Mouse (Mus musculus) forelimb bud, embryonic 11.5 days (tissue): ENCODE data around the gene Zfand6.
A peak's percentile ranks its signal among the peaks of the same experiment; 100 is the strongest.

Experiments used
- DNase-seq: peaks from one replicate; pipeline ENCODE4 v3.0.0-alpha.2; 2012; ENCODE audit warnings: low read depth, low spot score

Gene Zfand6

GRCm38 (mm10) chr7:84651303-84651986 lies 38.3 kb downstream of the Zfand6 start:
- no peak for DNase-seq

DNA sequence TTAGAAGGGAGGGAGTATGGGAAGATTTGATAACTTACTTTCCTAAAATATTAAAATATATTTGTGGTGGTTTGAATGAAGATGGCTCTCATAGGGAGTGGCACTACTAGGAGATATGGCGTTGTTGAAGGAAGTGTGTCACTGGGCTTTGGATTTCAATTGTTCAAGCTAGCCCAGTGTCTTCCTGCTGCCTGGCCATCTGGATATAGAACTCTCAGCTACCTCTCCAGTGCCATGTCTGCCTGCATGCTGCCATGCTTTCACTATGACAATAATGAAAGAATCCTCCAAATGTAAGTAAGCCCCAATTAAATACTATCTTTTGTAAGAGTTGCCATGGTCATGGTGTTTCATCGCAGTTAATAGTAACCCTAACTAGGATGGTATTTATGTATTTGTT lies 40.7 kb downstream of the Zfand6 start:
- no peak for DNase-seq

DNA sequence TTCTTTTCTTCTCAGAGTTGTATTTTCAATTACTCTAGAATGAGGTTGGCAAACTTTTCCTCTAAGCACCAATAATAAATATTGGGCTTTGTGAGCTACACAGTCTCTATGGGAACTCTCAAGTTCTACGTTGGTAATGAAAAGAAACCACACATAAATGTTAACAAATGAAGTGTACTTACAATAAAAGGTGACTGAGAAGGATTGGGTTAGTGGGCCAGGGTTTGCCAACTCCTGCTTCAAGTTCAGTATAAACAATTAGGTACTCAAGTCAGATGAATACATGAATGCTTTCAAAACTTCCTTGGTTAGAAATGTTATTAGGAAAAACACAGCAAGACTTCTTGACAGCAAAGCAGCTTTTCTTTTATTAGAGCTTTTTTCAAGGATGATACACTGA lies 43.5 kb downstream of the Zfand6 start:
- no peak for DNase-seq

DNA sequence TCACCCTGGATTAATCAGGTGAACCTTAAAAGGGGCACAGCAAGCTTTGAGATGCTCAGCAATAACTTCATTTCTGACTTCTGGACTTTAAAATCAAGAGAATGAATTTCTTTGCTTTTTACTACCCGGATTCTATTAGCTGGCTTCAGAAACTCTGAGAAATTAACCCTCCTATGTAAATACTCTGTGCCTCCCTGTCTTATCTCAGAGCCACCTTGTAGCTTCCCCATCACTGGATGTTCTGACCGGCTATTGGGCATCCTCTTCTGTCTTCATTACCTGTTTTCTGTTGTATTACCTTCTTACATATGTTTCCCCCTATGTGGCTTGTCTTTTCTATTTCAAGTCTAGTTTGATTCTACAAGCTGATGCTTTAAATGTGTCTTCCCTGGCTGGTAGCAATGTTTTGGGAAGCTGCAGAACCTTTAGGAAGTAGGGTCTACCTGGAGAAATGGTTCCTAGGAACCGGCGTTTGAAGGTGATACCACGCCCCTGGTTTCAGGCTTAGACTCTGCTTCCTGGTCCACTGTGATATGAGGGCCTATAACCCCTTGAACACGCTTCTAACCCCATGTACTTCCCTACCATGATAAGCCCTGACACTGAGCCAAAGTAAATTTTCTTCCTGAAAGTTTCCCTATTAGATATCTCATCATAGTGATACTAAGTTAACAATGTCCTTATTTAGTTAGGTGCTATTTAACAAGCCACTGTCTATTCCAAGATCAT lies 46.3 kb downstream of the Zfand6 start:
- DNase-seq: no peak

- DNase-seq: no peak
Observed at GRCm38 (mm10) chr7:84642159-84642928, 47.4 kb downstream of the Zfand6 start.

DNA sequence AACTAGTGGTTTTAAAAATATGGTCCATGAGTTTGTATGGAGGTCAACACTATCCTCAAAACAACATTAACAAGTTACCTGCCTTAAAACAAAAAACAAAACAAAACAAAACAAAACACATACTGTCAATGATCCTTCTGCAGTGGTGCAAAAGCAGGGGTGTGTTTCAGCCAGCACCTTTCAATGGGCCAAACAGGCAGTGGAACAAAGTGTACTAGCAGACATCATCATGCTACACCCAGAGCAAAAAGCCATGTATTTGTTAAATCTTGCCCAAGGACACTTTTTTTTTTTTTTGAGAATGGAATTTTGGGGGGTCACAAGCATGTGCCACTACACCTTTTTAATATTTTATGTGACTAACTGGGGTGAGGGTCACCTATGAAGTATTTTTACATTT lies 52.8 kb downstream of the Zfand6 start:
- no peak for DNase-seq

DNA sequence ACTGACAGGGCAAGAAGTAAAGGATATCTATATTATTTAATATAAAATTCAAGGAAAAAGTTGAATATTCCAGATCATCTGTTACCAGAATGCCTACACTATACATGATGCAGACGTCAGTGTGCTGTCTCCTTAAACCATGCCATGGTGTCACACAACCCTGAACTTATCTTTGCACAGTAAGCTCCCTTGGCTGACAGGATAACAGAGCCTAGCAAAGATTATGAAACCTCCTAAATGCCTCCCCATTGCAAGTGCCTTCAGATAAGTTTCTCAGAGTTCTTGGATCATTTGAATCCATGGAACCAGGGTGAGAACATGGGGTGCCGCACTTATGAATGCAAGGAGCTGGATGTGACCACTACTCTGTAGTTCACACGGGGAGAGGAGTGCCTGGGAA lies 57.9 kb downstream of the Zfand6 start:
- no peak for DNase-seq

DNA sequence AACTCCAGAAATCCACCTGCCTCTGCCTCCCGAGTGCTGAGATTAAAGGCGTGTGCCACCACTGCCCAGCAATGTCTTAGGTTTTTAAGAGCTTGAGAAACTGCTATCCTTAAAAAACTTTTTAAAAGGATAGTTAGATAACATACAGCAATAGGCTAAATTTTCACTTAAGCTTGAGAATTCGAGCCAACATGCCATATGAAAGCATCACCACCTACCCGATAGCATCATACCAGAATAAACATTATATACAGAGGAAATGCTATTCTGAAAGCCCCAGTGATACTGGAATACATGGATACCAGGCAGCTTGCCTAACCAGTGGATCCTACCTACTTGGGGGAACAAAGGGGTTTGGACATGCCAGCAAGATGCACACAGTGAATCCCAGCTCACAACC lies 66.0 kb downstream of the Zfand6 start:
- DNase-seq: no peak

DNA sequence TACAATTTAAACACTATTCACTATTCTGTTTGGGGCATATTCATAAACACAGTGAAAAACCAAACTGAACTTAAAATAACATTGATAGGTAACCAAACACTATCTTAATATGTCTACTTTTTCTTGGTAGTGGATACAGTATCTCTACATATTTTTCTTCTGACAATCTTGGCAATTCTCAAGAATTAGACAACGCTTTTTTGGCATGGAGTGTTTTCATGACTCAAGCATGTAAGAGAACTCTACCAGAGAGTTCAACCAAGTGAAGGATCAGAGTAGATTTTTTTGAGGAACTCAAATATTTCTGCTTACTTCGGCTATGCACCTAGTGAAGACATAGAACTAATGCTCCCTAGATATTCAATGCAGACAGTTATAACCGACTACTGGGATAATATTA lies 68.8 kb downstream of the Zfand6 start:
- DNase-seq: no peak

- DNase-seq: no peak
Observed at GRCm38 (mm10) chr7:84618951-84619350, 70.8 kb downstream of the Zfand6 start.

- no peak for DNase-seq
Observed at GRCm38 (mm10) chr7:84612445-84612844, 77.3 kb downstream of the Zfand6 start.

DNA sequence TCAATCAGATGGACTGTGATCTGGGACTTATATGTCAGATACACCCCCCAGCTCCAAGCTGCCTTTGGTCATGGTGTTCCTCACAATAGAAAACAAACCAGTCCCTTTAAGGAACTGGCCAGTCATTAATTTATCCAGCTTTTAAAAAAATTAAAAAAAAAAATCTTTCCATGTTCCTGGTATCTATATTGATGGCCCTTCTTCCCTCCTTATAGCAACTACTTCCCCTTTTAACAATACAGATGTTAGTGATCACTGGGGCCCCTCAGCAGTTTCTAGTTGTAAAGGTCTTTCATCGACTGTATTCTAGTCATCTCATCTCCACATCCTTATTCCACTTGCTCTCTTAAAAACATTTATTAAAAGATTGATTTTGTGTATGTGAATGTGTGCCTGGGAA lies 78.2 kb downstream of the Zfand6 start:
- no peak for DNase-seq

GRCm38 (mm10) chr7:84606293-84606749 lies 83.4 kb downstream of the Zfand6 start, which contains the start of gene Fah:
Gene Fah, minus strand, starts transcription at chr7:84606722.
- DNase-seq: peak; percentile 33

DNA sequence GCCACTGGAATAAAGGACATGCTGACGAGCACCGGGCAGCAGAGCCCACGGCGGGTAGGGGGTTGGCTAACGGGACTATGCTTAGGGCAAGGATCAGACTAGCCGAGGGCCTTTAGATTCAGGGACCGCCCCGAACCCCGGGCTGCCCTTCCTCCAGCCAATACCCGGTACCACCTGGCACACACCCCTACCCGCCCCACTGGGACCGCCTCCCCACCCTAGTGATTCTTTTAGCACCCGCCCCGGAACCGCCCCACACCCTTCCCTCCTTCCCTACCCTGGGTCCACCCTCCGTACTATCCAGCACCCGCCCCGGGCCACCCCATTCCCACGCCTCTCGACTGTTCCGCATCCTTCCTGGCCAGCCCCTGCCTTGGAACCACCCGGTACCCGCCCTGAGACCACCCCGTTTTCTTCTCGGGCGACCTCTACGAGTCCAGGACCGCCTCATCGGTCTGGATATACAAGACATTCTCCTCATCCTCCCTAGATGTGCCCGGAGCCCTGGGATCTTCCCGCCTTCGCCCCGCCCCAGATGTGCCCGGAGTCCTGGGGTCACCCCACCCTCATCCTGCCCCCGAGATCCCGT lies 84.0 kb downstream of the Zfand6 start:
- DNase-seq: no peak

- no peak for DNase-seq
Observed at GRCm38 (mm10) chr7:84605033-84605687, 84.6 kb downstream of the Zfand6 start.

DNA sequence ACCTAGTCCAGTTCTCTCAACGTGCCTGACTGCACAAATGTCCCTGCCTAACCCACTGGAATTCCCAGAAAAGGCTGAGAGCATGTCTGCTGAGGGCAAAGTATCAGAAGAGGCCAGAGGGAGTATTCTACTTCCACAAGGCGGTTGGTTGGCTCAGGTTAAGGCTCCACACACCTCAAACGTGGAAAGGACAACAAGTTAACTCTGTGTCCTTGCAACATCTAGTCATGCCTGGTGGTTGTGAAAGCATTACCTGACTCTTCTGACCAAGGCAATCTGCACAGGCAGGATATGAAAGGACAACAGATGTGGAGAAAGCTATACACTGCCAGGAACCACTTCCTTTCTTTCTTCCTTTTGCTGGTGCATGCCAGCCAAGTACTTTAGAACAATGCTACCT lies 85.3 kb downstream of the Zfand6 start:
- no peak for DNase-seq

- DNase-seq: no peak
Observed at GRCm38 (mm10) chr7:84601331-84601730, 88.4 kb downstream of the Zfand6 start.

DNA sequence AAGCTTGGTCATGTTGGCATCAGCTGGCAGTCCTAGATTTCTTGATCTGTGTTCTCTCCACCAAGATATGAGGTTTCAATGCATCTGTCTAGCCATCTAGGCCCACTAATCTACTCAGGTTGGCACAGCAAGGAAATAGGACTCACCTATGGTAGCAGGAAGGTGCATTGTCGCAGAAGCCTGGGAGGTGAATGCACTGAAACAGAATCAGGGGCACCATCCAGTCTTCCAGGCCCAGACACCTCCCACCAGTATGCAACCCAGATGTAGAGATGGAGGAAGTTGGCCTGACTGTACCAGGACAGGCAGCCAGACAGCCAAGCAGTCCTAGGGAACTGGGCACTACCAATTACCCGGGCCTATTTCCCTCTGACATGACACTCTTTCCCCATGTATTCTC lies 89.1 kb downstream of the Zfand6 start:
- DNase-seq: no peak

- DNase-seq: no peak
Observed at GRCm38 (mm10) chr7:84596633-84597032, 93.1 kb downstream of the Zfand6 start.

- no peak for DNase-seq
Observed at GRCm38 (mm10) chr7:84596002-84596401, 93.8 kb downstream of the Zfand6 start.

DNA sequence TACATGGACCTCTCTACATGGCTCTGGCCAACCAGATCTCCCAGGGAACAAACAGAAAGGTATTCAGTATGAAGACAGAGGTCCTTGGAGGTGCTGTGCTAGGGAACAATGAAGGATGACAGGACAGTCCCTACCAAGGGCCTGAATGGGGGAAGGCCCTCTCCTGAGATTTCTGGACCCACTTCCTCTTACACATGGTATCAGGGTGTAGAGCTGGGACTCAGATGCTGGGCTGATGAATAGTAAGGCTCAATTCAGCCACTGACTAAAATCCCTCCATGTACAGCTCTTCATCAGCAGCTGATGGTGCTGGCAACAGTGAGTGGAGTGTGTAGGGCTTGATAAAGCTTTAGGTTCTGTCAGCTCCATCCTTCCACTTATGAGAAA lies 94.8 kb downstream of the Zfand6 start:
- DNase-seq: no peak
